Mouse (Mus musculus) embryonic facial prominence, embryonic 10.5 days (tissue): ENCODE data around the gene Mfng. TPM values are rescaled to one million over a fixed set of nuclear protein-coding genes. Genes with fewer than 3 reads are reported as not detected.
A peak's percentile ranks its signal among the peaks of the same experiment; 100 is the strongest.

Experiments used
- DNase-seq: peaks from one replicate; pipeline ENCODE4 v3.0.0-alpha.2; 2017; ENCODE audit warnings: low spot score
- H3K27ac ChIP-seq: fragments of 300-500 bp; sonication (generic); replicated peaks from 2 replicates; pipeline ENCODE4 v1.5.1; 2016; ENCODE audit warnings: mild to moderate bottlenecking
- H3K27me3 ChIP-seq: fragments of 300-500 bp; sonication (generic); replicated peaks from 2 replicates; pipeline ENCODE4 v1.6.1; 2016; ENCODE audit warnings: low read depth, mild to moderate bottlenecking; ENCODE audit not compliant: poor library complexity, severe bottlenecking
- H3K36me3 ChIP-seq: fragments of 300-500 bp; sonication (generic); replicated peaks from 2 replicates; pipeline ENCODE4 v1.6.1; 2016; ENCODE audit warnings: mild to moderate bottlenecking, moderate library complexity
- H3K4me1 ChIP-seq: fragments of 300-500 bp; sonication (generic); 2 replicates; pipeline ENCODE4 v1.6.1; 2016
- H3K4me3 ChIP-seq: fragments of 300-500 bp; sonication (generic); 2 replicates; pipeline ENCODE4 v1.5.1; 2016; ENCODE audit warnings: mild to moderate bottlenecking, moderate library complexity
- H3K9me3 ChIP-seq: fragments of 300-500 bp; sonication (generic); 2 replicates; pipeline ENCODE4 v1.6.1; 2016; ENCODE audit warnings: mild to moderate bottlenecking
- WGBS: fragments of 180-500 bp; shearing (Covaris S2); methylation state at CpG from one replicate; pipeline ENCODE4 v1.1.7; 2016; 5-methylcytosine and 5-hydroxymethylcytosine counted together
- polyA plus RNA-seq: library from polyadenylated mRNA; unstranded; fragments of >200 nt; fragmentation: Nextera tagmentation; extraction: Ambion mirVana; gene quantifications from 2 replicates; pipeline ENCODE4 v1.2.1, GENCODE M21; 2016

The Mfng gene
- polyA plus RNA-seq, 1 experiment from 2014 or later = 39.0 TPM

DNA sequence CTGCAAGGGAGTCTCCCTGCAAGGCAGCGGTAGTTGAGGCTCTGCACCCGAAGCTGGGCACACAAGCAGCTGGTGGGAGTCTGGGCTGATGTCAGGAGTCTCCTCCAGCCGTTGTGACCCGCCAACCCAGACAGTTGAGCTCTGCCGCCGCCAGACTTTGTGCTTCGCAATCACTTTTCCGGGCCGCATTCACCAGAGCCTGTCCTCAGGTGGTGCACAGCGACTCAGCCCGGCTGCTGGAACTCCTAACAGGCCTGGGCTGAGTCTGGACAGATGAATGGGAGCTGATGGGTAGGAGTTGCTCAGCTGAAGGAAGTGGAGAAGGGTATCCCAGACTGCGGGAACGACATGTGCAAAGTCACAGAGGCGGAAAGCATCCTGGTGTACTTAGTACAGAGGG, 53.9 kb downstream of the Mfng start:
- peak; percentile 38 for DNase-seq
- no peaks in the 10 kb centered on the region for H3K9me3 ChIP-seq
- H3K27me3 ChIP-seq = peaks cover 77% of the 10 kb centered on the region
- H3K4me3 ChIP-seq = peak overlapping the region; percentile 61
- H3K4me1 ChIP-seq = peaks cover 24% of the 10 kb centered on the region
- H3K36me3 ChIP-seq = no peaks in the 10 kb centered on the region
- WGBS = 6% methylated on average over 14 of the region's 14 CpGs
- H3K27ac ChIP-seq = no peak overlapping the region

GRCm38 (mm10) chr15:78718290-78719250, 54.7 kb downstream of the Mfng start, which contains the start of gene Elfn2:
TSS of gene Elfn2 (minus strand) at chr15:78718771.
- H3K4me1 ChIP-seq = peaks cover 24% of the 10 kb centered on the region
- DNase-seq = peak; percentile 43
- no peaks in the 10 kb centered on the region for H3K9me3 ChIP-seq
- H3K27ac ChIP-seq = 0 out of 2 replicates have a peak within 1 kb of the TSS, but pooled peaks have one; percentile 32
- peak within 1 kb of the TSS; percentile 61 for H3K4me3 ChIP-seq
- WGBS = 2% methylated on average over 89 of the region's 89 CpGs
- H3K36me3 ChIP-seq = no peaks in the 10 kb centered on the region
- peaks cover 85% of the 10 kb centered on the region for H3K27me3 ChIP-seq

GRCm38 (mm10) chr15:78716936-78717335, 56.3 kb downstream of the Mfng start:
- peaks cover 36% of the 10 kb centered on the region for H3K4me1 ChIP-seq
- WGBS = 66% methylated on average over 13 of the region's 13 CpGs
- no peaks in the 10 kb centered on the region for H3K9me3 ChIP-seq
- DNase-seq = no peak
- no peaks in the 10 kb centered on the region for H3K36me3 ChIP-seq
- no peak overlapping the region for H3K27ac ChIP-seq
- H3K27me3 ChIP-seq = peaks cover 92% of the 10 kb centered on the region
- H3K4me3 ChIP-seq = no peak overlapping the region

- 55% methylated on average over 5 of the region's 5 CpGs for WGBS
- Histone ChIP-seq H3K27me3 (peaks cover 100% of the 10 kb centered on the region), H3K4me3 (no peak overlapping the region), H3K27ac (no peak overlapping the region), H3K4me1 (peaks cover 36% of the 10 kb centered on the region), H3K36me3 (no peaks in the 10 kb centered on the region), H3K9me3 (no peaks in the 10 kb centered on the region)
- DNase-seq = no peak
These were observed 57.4 kb downstream of the Mfng start for GRCm38 (mm10) chr15:78715856-78716255.

GRCm38 (mm10) chr15:78713751-78714150, 59.5 kb downstream of the Mfng start:
- Histone ChIP-seq H3K9me3 (no peaks in the 10 kb centered on the region), H3K27me3 (peaks cover 98% of the 10 kb centered on the region), H3K4me3 (no peak overlapping the region), H3K36me3 (no peaks in the 10 kb centered on the region), H3K4me1 (peaks cover 38% of the 10 kb centered on the region), H3K27ac (no peak overlapping the region)
- DNase-seq = no peak
- WGBS = 78% methylated on average over 7 of the region's 7 CpGs

DNA sequence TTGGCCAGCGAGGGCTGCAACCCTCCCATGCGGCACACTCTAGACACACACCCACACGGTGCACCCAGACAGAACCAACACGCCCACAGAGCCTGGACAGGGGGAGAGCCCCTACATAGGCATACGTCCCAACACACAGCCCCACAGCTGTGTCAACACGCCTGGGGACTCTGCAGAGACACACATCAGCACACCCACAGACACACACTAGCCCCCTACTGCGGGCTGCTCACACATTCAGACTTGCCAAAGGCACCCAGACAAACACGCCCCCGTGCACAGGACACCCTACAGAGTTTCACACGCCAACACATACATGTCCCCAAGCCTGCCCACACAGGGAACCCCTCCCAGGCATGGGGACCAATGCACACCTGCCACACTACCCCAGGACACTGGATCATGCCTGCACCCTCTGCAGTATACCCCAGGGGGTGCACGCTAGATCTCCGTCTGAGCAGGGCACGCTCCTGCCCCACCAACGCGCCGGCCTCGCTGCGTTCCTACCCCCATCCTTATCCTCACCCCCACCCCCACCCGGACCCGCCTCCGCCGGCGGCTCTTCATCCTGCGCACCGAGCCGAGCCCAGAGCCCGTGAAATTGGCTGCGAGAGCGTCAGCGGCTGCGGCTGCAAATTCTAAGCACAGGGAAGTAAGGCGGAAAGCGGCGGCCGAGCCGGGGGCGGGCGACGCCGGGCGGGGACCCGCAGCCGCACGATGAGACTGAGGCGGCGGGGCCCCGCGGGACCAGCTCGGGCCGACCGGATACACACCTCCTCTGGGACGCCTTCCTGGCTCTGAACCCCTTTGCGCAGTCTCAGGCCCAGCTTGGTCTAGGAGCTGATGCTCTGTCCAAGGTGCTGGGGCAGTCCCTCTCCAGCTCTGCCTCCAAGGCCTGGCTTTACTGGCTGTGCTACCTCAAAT, 60.7 kb downstream of the Mfng start:
- Histone ChIP-seq H3K27me3 (peaks cover 96% of the 10 kb centered on the region), H3K4me1 (peaks cover 30% of the 10 kb centered on the region), H3K9me3 (no peaks in the 10 kb centered on the region), H3K4me3 (peak overlapping the region; percentile 49), H3K27ac (no peak overlapping the region), H3K36me3 (no peaks in the 10 kb centered on the region)
- peak; percentile 55 for DNase-seq
- 10% methylated on average over 53 of the region's 53 CpGs for WGBS

DNA sequence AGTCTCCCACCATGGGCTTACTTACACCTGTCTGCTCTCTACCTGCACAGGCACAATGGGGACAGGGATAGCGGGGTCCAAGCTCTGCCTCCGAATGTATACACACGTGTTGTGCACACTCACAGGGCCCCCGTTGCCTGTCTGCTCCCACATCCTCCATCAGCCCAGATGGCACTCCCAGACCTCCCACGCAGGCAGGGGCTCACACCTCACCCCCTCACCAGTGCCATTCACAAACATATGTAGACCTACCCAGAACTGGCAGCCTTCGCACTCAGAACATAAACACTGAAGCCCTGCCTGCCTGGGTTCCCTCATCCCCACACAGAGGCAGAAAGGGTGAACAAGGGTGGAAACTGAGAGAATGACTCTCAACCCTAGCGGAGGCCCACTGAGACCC, 61.3 kb downstream of the Mfng start:
- WGBS = 72% methylated on average over 7 of the region's 7 CpGs
- Histone ChIP-seq H3K4me1 (peaks cover 28% of the 10 kb centered on the region), H3K27me3 (peaks cover 89% of the 10 kb centered on the region), H3K4me3 (no peak overlapping the region), H3K36me3 (no peaks in the 10 kb centered on the region), H3K9me3 (no peaks in the 10 kb centered on the region), H3K27ac (no peak overlapping the region)
- no peak for DNase-seq

- H3K4me1 ChIP-seq = peaks cover 24% of the 10 kb centered on the region
- H3K9me3 ChIP-seq = no peaks in the 10 kb centered on the region
- no peak overlapping the region for H3K4me3 ChIP-seq
- no peaks in the 10 kb centered on the region for H3K36me3 ChIP-seq
- no peak overlapping the region for H3K27ac ChIP-seq
- H3K27me3 ChIP-seq = peaks cover 76% of the 10 kb centered on the region
- no peak for DNase-seq
- WGBS = 53% methylated on average over 6 of the region's 6 CpGs
These were observed 62.6 kb downstream of the Mfng start for GRCm38 (mm10) chr15:78710634-78711033.

DNA sequence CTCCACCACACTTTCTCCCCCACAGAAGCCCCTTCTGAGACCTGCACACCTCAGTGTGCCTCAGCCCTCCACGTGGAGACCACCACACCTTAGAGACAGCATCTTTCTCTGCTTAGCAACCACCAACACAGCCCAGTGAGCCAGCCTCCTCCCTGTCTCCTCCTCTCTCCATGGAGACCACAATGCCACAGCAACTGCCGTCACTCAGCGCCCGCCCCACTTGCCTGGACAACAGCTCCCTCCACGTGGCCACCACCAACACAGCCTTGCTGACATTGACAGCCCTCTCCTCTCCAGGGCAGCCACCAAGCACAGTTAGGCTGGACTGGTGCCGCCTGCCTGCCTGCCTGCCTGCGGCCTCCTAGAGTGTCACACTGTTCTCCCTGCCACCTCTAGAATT, 63.5 kb downstream of the Mfng start:
- WGBS = 34% methylated on average over 7 of the region's 7 CpGs
- no peaks in the 10 kb centered on the region for H3K36me3 ChIP-seq
- no peak overlapping the region for H3K27ac ChIP-seq
- no peak overlapping the region for H3K4me3 ChIP-seq
- DNase-seq = peak; percentile 42
- H3K9me3 ChIP-seq = no peaks in the 10 kb centered on the region
- peaks cover 68% of the 10 kb centered on the region for H3K27me3 ChIP-seq
- H3K4me1 ChIP-seq = peaks cover 24% of the 10 kb centered on the region

GRCm38 (mm10) chr15:78706630-78707029, 66.6 kb downstream of the Mfng start:
- WGBS = 70% methylated on average over 3 of the region's 3 CpGs
- no peaks in the 10 kb centered on the region for H3K36me3 ChIP-seq
- H3K27ac ChIP-seq = no peak overlapping the region
- no peak overlapping the region for H3K4me3 ChIP-seq
- peaks cover 12% of the 10 kb centered on the region for H3K4me1 ChIP-seq
- peaks cover 36% of the 10 kb centered on the region for H3K27me3 ChIP-seq
- H3K9me3 ChIP-seq = no peaks in the 10 kb centered on the region
- DNase-seq = no peak
